Mouse (Mus musculus): ENCODE results near the gene Sirt3. TPM values are rescaled to one million over a fixed set of nuclear protein-coding genes. Genes with fewer than 3 reads are reported as not detected.

The Sirt3 gene
- polyA plus RNA-seq, 1 experiment, result 17.9 TPM

- H3K27ac ChIP-seq (ENCODE audit: insufficient read depth, low read length), result no peak overlapping the region
- H3K9ac ChIP-seq (ENCODE audit: low read depth, poor library complexity, severe bottlenecking), result peak overlapping the region; percentile 59
- peak overlapping the region; percentile 96 for H3K4me3 ChIP-seq (ENCODE audit: low read depth, low read length)
- no peaks in the 10 kb centered on the region for H3K27me3 ChIP-seq (ENCODE audit: control insufficient read depth, insufficient read depth, low read length, poor library complexity, severe bottlenecking)
- no peak for TF ChIP-seq POLR2A (IDR thresholded peaks at IDR 0.05; ENCODE audit: insufficient read depth, low read length)
- 0 out of 2 replicates have a peak, but pooled peaks have one; percentile 2 for TF ChIP-seq EP300 (IDR thresholded peaks at IDR 0.05; ENCODE audit: insufficient read depth, low read depth, low read length)
- no peak for TF ChIP-seq CTCF (IDR thresholded peaks at IDR 0.05; ENCODE audit: low read depth, low read length)
- H3K9me3 ChIP-seq (replicated peaks; ENCODE audit: control insufficient read depth, insufficient read depth, low read length, poor library complexity, severe bottlenecking), result no peaks in the 10 kb centered on the region
- peaks cover 12% of the 10 kb centered on the region for H3K36me3 ChIP-seq (ENCODE audit: control insufficient read depth, insufficient read depth, low read length, poor library complexity, severe bottlenecking)
- H3K4me1 ChIP-seq (ENCODE audit: control insufficient read depth, insufficient read depth, low read length), result no peaks in the 10 kb centered on the region
Observed at GRCm38 (mm10) chr7:140882469-140882803, 327 bp upstream of the Sirt3 start.

DNA sequence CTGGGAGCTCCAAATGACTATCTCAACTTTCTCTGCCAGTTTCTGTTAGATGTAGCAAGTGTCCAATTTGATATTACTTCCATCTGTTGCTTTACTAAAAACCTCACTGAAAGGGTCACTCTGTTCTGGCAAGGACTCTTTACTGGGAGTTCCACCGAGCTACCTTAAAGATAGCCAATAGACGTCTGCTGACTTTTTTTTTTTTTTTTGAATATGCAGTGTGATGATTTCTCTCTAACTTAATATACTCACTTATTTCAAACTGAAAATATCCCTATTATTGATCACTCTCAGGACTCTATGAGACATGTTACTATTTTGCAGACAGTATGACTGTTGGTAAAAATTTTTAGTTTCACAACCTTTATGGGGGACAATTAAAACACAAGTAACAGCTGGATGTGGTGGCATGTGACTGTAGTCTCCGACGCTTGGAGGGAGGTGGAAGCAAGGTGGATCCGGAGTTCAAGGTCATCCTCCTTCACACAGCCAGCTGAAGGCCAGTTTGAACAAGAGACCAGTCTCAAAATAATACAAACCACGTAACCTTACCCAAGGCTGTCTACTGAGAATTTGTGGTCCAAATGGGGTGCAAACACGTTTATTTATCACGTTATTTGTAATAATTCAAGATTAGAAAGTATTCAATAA lies 1.1 kb downstream of the Sirt3 start:
- Histone ChIP-seq H3K36me3 (ENCODE audit: control insufficient read depth, insufficient read depth, low read length, poor library complexity, severe bottlenecking) (peaks cover 2% of the 10 kb centered on the region), H3K27me3 (ENCODE audit: control insufficient read depth, insufficient read depth, low read length, poor library complexity, severe bottlenecking) (no peaks in the 10 kb centered on the region), H3K9ac (ENCODE audit: low read depth, poor library complexity, severe bottlenecking) (peak overlapping the region; percentile 59), H3K4me1 (ENCODE audit: control insufficient read depth, insufficient read depth, low read length) (no peaks in the 10 kb centered on the region), H3K9me3 (replicated peaks; ENCODE audit: control insufficient read depth, insufficient read depth, low read length, poor library complexity, severe bottlenecking) (no peaks in the 10 kb centered on the region), H3K27ac (ENCODE audit: insufficient read depth, low read length) (no peak overlapping the region), H3K4me3 (ENCODE audit: low read depth, low read length) (peak overlapping the region; percentile 47)
- TF ChIP-seq POLR2A (IDR thresholded peaks at IDR 0.05; ENCODE audit: insufficient read depth, low read length), result no peak
- TF ChIP-seq EP300 (IDR thresholded peaks at IDR 0.05; ENCODE audit: insufficient read depth, low read depth, low read length), result peak; percentile 81

DNA sequence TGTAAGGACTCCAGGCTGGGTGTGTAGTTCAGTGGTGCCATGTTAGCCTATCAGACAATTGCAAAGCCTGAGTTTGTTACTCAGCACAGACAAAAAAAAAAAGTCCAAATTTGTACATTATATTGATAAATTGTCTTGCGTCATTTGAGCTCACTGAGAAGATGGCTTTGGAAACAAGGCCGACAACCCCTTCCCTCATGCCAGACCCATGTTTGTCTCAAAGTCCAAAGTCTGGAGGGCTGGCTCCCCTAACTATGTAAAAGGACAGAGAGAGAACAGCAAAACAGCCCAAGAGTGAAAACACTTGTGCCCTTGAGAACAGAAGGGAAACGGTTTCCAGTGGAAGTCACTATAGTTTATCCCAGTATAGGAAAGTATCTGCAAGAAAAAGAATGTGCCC lies 1.7 kb downstream of the Sirt3 start:
- Histone ChIP-seq H3K4me1 (ENCODE audit: control insufficient read depth, insufficient read depth, low read length) (no peaks in the 10 kb centered on the region), H3K9me3 (replicated peaks; ENCODE audit: control insufficient read depth, insufficient read depth, low read length, poor library complexity, severe bottlenecking) (no peaks in the 10 kb centered on the region), H3K4me3 (ENCODE audit: low read depth, low read length) (no peak overlapping the region), H3K27me3 (ENCODE audit: control insufficient read depth, insufficient read depth, low read length, poor library complexity, severe bottlenecking) (no peaks in the 10 kb centered on the region), H3K9ac (ENCODE audit: low read depth, poor library complexity, severe bottlenecking) (no peak overlapping the region), H3K36me3 (ENCODE audit: control insufficient read depth, insufficient read depth, low read length, poor library complexity, severe bottlenecking) (no peaks in the 10 kb centered on the region; the same call in 1 of the 2 replicates), H3K27ac (ENCODE audit: insufficient read depth, low read length) (no peak overlapping the region)
- no peak for TF ChIP-seq CTCF (IDR thresholded peaks at IDR 0.05; ENCODE audit: low read depth, low read length)
- TF ChIP-seq EP300 (IDR thresholded peaks at IDR 0.05; ENCODE audit: insufficient read depth, low read depth, low read length), result no peak
- TF ChIP-seq POLR2A (IDR thresholded peaks at IDR 0.05; ENCODE audit: insufficient read depth, low read length), result no peak

GRCm38 (mm10) chr7:140879355-140879754 lies 2.8 kb downstream of the Sirt3 start:
- Histone ChIP-seq H3K4me1 (ENCODE audit: control insufficient read depth, insufficient read depth, low read length) (no peaks in the 10 kb centered on the region), H3K27me3 (ENCODE audit: control insufficient read depth, insufficient read depth, low read length, poor library complexity, severe bottlenecking) (no peaks in the 10 kb centered on the region), H3K4me3 (ENCODE audit: low read depth, low read length) (no peak overlapping the region), H3K27ac (ENCODE audit: insufficient read depth, low read length) (no peak overlapping the region), H3K9me3 (replicated peaks; ENCODE audit: control insufficient read depth, insufficient read depth, low read length, poor library complexity, severe bottlenecking) (no peaks in the 10 kb centered on the region), H3K9ac (ENCODE audit: low read depth, poor library complexity, severe bottlenecking) (no peak overlapping the region), H3K36me3 (ENCODE audit: control insufficient read depth, insufficient read depth, low read length, poor library complexity, severe bottlenecking) (no peaks in the 10 kb centered on the region)
- TF ChIP-seq CTCF (IDR thresholded peaks at IDR 0.05; ENCODE audit: low read depth, low read length) (no peak), EP300 (IDR thresholded peaks at IDR 0.05; ENCODE audit: insufficient read depth, low read depth, low read length) (no peak), POLR2A (IDR thresholded peaks at IDR 0.05; ENCODE audit: insufficient read depth, low read length) (no peak)

- Histone ChIP-seq H3K9ac (ENCODE audit: low read depth, poor library complexity, severe bottlenecking) (no peak overlapping the region), H3K27me3 (ENCODE audit: control insufficient read depth, insufficient read depth, low read length, poor library complexity, severe bottlenecking) (no peaks in the 10 kb centered on the region), H3K9me3 (replicated peaks; ENCODE audit: control insufficient read depth, insufficient read depth, low read length, poor library complexity, severe bottlenecking) (no peaks in the 10 kb centered on the region), H3K36me3 (ENCODE audit: control insufficient read depth, insufficient read depth, low read length, poor library complexity, severe bottlenecking) (no peaks in the 10 kb centered on the region; the same call in 1 of the 2 replicates), H3K27ac (ENCODE audit: insufficient read depth, low read length) (no peak overlapping the region), H3K4me3 (ENCODE audit: low read depth, low read length) (no peak overlapping the region), H3K4me1 (ENCODE audit: control insufficient read depth, insufficient read depth, low read length) (no peaks in the 10 kb centered on the region)
- TF ChIP-seq CTCF (IDR thresholded peaks at IDR 0.05; ENCODE audit: low read depth, low read length) (no peak), POLR2A (IDR thresholded peaks at IDR 0.05; ENCODE audit: insufficient read depth, low read length) (no peak), EP300 (IDR thresholded peaks at IDR 0.05; ENCODE audit: insufficient read depth, low read depth, low read length) (no peak)
Observed at GRCm38 (mm10) chr7:140877364-140877763, 4.7 kb downstream of the Sirt3 start.

GRCm38 (mm10) chr7:140874224-140874623 lies 7.9 kb downstream of the Sirt3 start:
- Histone ChIP-seq H3K4me3 (ENCODE audit: low read depth, low read length) (no peak overlapping the region), H3K9ac (ENCODE audit: low read depth, poor library complexity, severe bottlenecking) (no peak overlapping the region), H3K27ac (ENCODE audit: insufficient read depth, low read length) (no peak overlapping the region), H3K4me1 (ENCODE audit: control insufficient read depth, insufficient read depth, low read length) (no peaks in the 10 kb centered on the region), H3K27me3 (ENCODE audit: control insufficient read depth, insufficient read depth, low read length, poor library complexity, severe bottlenecking) (no peaks in the 10 kb centered on the region), H3K9me3 (replicated peaks; ENCODE audit: control insufficient read depth, insufficient read depth, low read length, poor library complexity, severe bottlenecking) (no peaks in the 10 kb centered on the region), H3K36me3 (ENCODE audit: control insufficient read depth, insufficient read depth, low read length, poor library complexity, severe bottlenecking) (no peaks in the 10 kb centered on the region; the same call in 1 of the 2 replicates)
- TF ChIP-seq EP300 (IDR thresholded peaks at IDR 0.05; ENCODE audit: insufficient read depth, low read depth, low read length) (no peak), POLR2A (IDR thresholded peaks at IDR 0.05; ENCODE audit: insufficient read depth, low read length) (no peak), CTCF (IDR thresholded peaks at IDR 0.05; ENCODE audit: low read depth, low read length) (no peak)
